In the genomic region with DNA sequence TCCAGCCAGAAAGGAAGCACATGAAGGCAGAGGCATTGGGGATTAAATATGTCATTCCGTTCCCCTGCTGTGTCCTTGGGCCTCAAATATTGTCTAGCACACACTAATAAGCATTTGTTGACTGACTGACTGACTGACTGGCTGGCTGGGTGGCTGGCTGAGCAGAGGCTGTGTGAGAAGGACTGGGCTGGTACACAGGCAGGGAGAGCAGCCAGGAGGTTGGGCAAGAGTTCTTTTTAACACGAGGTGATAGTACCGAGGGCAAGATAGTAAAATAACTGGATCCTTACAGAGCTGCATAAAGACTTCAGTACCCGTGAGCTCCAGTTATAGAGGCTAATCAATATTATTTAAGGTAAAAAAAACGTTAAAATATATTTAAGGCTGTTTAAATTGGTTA, we compare ENCODE assay signal across 29 mouse cellular contexts.
"Had no signal": no experiment of that assay in that cellular context is flagged by ENCODE, and none has a peak within 500 bp of the region (broad histone marks: within the 10 kb centered on the region; RNA-seq: fewer than 3 reads in every experiment).

No protein-coding gene starts in this region.

- H3K9me3 ChIP-seq: heart, embryonic 15.5 days; hindbrain, embryonic 13.5 days; kidney, embryonic 15.5 days; liver, embryonic 13.5 days; liver, embryonic 15.5 days had no signal

- H3K27ac ChIP-seq: heart, adult 2 months; heart, embryonic 13.5 days; heart, embryonic 15.5 days; hindbrain, embryonic 13.5 days; hindbrain, embryonic 15.5 days; kidney, embryonic 15.5 days; kidney, postnatal 0 days; limb, embryonic 13.5 days; limb, embryonic 15.5 days; liver, embryonic 13.5 days; liver, embryonic 15.5 days had no signal

- H3K4me3 ChIP-seq: heart, adult 2 months; heart, embryonic 13.5 days; heart, embryonic 15.5 days; hindbrain, embryonic 13.5 days; hindbrain, embryonic 15.5 days; kidney, embryonic 15.5 days; limb, embryonic 13.5 days; limb, embryonic 15.5 days; liver, embryonic 13.5 days; liver, embryonic 15.5 days had no signal

- H3K9ac ChIP-seq: heart, embryonic 13.5 days; heart, embryonic 15.5 days; hindbrain, embryonic 13.5 days; hindbrain, embryonic 15.5 days; kidney, embryonic 15.5 days; limb, embryonic 13.5 days; limb, embryonic 15.5 days; liver, embryonic 13.5 days; liver, embryonic 15.5 days had no signal

- ATAC-seq: hindbrain, postnatal 0 days; intestine, embryonic 16.5 days had no signal

- H3K4me1 ChIP-seq: liver, embryonic 13.5 days; liver, embryonic 15.5 days had no signal

- DNase-seq: gastrocnemius, postnatal 10 days; gastrocnemius, postnatal 36 days; heart, adult 11 months; heart, postnatal 14 days; heart, postnatal 36 days; kidney, adult 11 months; kidney, adult 2 months; kidney, adult 9 months; kidney, postnatal 14 days; kidney, postnatal 36 days; layer of hippocampus, adult 9-11 months; layer of hippocampus, postnatal 36 days; left cerebral cortex, postnatal 4 days; liver, embryonic 13.5 days; lung, adult 18-20 months had no signal

- H3K27me3 ChIP-seq: heart, embryonic 15.5 days; hindbrain, embryonic 13.5 days; hindbrain, embryonic 15.5 days; kidney, embryonic 15.5 days; limb, embryonic 13.5 days; limb, embryonic 15.5 days had no signal

- H3K4me2 ChIP-seq: heart, embryonic 11.5 days; heart, embryonic 13.5 days; heart, embryonic 15.5 days; hindbrain, embryonic 13.5 days; hindbrain, embryonic 15.5 days; kidney, embryonic 15.5 days; limb, embryonic 13.5 days; limb, embryonic 15.5 days; liver, embryonic 11.5 days; liver, embryonic 13.5 days; liver, embryonic 15.5 days had no signal

- H3K36me3 ChIP-seq: heart, embryonic 13.5 days; heart, embryonic 15.5 days; hindbrain, embryonic 13.5 days; hindbrain, embryonic 15.5 days; kidney, embryonic 15.5 days; limb, embryonic 13.5 days; limb, embryonic 15.5 days; liver, embryonic 13.5 days; liver, embryonic 15.5 days had no signal
